Mouse (Mus musculus) adipocyte (in vitro differentiated cells): ENCODE measurements at regions not wholly inside any gene's neighbourhood (a gene's known extent, or its start where the extent isn't known, plus 50 kb on each side); places are given as distances from the start of the nearest gene placed in this dataset.
"Not testable (repeated sequence)": the region's sequence is repeated elsewhere in the genome, so short reads cannot be mapped to it uniquely, and the experiment has no call there.

ENCODE experiments used
- DNase-seq: peaks from one replicate; pipeline ENCODE4 v3.0.0-alpha.2; 2016; ENCODE audit warnings: low spot score

- no peak for DNase-seq
Observed at GRCm38 (mm10) chrX:70606349-70606748, 129.4 kb upstream of the Tmem185a start.

- DNase-seq: peak; percentile 59
Observed at GRCm38 (mm10) chrX:70582344-70582743, 105.4 kb upstream of the Tmem185a start.

DNA sequence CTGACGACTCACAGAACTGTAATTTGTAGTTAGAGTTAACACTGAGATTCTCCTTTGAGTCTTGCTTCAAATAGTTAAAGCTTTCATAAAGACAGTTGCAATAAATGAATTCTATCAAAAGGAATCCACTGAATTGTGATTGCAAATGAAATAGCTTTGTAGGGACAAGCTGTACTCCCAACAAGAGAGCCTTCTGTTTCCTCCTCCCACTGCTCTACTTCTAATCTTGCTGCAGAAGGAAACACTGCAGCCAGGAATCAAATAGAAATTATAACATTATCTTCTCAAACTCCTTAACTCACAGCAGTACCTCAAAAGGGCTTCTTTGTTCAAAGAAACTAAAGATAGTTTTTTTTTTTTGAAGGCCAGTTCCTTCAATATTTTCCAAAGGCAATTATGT is 103.2 kb upstream of the Tmem185a start:
- no peak for DNase-seq

- DNase-seq: not testable (repeated sequence)
Observed at GRCm38 (mm10) chrX:70574243-70574642, 97.3 kb upstream of the Tmem185a start.

DNA sequence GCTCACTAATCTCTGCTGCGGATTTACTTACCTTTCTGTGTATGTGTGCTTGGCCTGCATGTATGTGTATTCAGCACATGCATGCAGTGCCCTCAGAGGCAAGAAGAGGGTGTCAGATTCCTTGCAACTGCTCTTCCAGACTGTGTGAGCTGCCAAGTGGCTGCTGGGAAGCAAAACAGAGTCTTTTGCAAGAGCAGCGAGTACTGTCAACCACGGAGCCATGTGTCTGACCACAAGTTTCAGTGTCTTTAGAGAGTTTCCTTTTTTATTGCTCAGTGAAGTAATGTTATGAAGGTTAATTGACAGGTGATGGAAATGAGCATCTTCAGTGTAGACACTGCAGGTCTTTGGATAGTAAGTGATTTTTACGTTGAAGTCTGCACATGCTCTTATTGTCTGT is 93.6 kb upstream of the Tmem185a start:
- DNase-seq: peak; percentile 44

- DNase-seq: not testable (repeated sequence)
Observed at GRCm38 (mm10) chrX:70569339-70569979, 92.5 kb upstream of the Tmem185a start.
